Mouse (Mus musculus): Measurements from ENCODE around the gene Abl1.
A peak's percentile ranks its signal among the peaks of the same experiment; 100 is the strongest.

The Abl1 gene

GRCm38 (mm10) chr2:31827877-31828276, 139.7 kb downstream of the Abl1 start:
- peak; percentile 97 for DNase-seq

- peak; percentile 53 to 54 for DNase-seq
Measured at GRCm38 (mm10) chr2:31828311-31828825, 140.2 kb downstream of the Abl1 start.

- DNase-seq = no peak
Measured at GRCm38 (mm10) chr2:31836091-31836490, 147.9 kb downstream of the Abl1 start.

- DNase-seq = no peak
Measured at GRCm38 (mm10) chr2:31836985-31837384, 148.8 kb downstream of the Abl1 start.

GRCm38 (mm10) chr2:31838868-31839267, 150.7 kb downstream of the Abl1 start:
- DNase-seq = no peak

- peak; percentile 46 to 51 for DNase-seq
Measured at GRCm38 (mm10) chr2:31844729-31845136, 156.6 kb downstream of the Abl1 start.

GRCm38 (mm10) chr2:31845512-31845895, 157.3 kb downstream of the Abl1 start:
- DNase-seq = peak in 1 of 2 experiments; percentile 38

GRCm38 (mm10) chr2:31845896-31846691, 157.9 kb downstream of the Abl1 start, which contains the start of gene Fibcd1:
TSS of gene Fibcd1 (minus strand) at chr2:31846005.
- DNase-seq = peak; percentile 51 to 62

GRCm38 (mm10) chr2:31846692-31847660, 158.8 kb downstream of the Abl1 start:
- peak; percentile 74 to 85 for DNase-seq

GRCm38 (mm10) chr2:31847908-31848307, 159.7 kb downstream of the Abl1 start:
- DNase-seq = peak; percentile 64

- DNase-seq = peak in 1 of 2 experiments; percentile 37
Measured at GRCm38 (mm10) chr2:31850141-31850540, 162.0 kb downstream of the Abl1 start.
